Mouse (Mus musculus): ENCODE data around the gene Gpbp1l1. TPM values are rescaled to one million over a fixed set of nuclear protein-coding genes. Genes with fewer than 3 reads are reported as not detected.

Gene Gpbp1l1
- polyA plus RNA-seq, 1 experiment from 2014 or later, result 16.3 TPM

- no peak overlapping the region for H3K27ac ChIP-seq (ENCODE audit: low read length)
These were observed 859 bp downstream of the Gpbp1l1 start for GRCm38 (mm10) chr4:116558151-116558882.

DNA sequence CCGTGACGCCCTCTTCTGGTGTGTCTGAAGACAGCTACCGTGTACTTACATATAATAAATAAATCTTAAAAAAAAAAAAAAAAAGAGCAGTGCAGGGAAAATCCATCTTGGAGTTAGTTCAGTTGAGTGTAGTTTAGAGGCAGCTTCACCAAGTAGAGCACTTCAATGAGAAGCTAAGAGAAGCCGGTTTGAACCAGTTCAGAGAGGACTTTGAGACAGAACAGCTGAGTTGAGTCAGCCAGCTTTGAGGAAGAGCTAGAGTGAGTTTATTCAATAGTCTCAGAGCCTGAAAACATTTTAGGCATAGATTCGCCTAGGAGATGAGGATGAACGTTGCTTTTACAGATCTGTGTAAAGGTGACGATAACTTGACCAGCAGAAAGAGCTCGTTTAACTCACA is 38.3 kb downstream of the Gpbp1l1 start:
- WGBS, result 84% methylated on average over 8 of the region's 8 CpGs

More at GRCm38 (mm10) chr4:116558151-116558882, 859 bp downstream of the Gpbp1l1 start:
- H3K9me3 ChIP-seq (replicated peaks; ENCODE audit: control insufficient read depth, low read length, poor library complexity, severe bottlenecking), result no peaks in the 10 kb centered on the region
- no peaks in the 10 kb centered on the region for H3K27me3 ChIP-seq (ENCODE audit: control insufficient read depth, insufficient read depth, low read depth, low read length)
- H3K36me3 ChIP-seq (ENCODE audit: control insufficient read depth, insufficient read depth, low read length), result no peaks in the 10 kb centered on the region
- no peak for ATAC-seq
- peaks cover 22% of the 10 kb centered on the region for H3K4me1 ChIP-seq (ENCODE audit: control insufficient read depth, insufficient read depth, low read length)
- H3K9ac ChIP-seq (ENCODE audit: low read depth, low read length), result peak overlapping the region; percentile 65
- H3K4me3 ChIP-seq (ENCODE audit: low read depth, low read length), result peak overlapping the region; percentile 54
- H3K4me2 ChIP-seq (ENCODE audit: low read length), result peak overlapping the region; percentile 49
- WGBS, result 5% methylated on average over 15 of the region's 15 CpGs

DNA sequence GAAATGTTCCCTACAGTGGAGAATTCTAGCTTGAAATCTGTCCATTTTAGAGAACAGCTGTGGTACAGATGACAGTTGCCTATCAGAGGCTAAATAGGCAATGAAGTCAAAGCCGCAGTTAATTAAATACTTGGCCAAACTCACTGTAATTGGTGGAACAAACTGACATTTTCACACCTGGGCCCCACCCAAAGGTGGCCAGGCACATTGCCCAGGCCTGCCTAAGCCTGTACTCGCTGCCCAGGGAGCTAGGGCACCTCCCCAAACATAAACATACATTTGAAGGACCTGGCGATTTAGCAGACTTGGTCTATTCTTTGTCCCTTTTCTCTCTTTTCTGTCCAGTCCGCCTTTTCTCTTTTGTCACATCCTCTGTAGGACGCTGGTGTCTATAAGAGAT is 38.9 kb downstream of the Gpbp1l1 start, which contains the start of gene Ccdc17:
TSS of gene Ccdc17 (plus strand) at position 276 of the 400 bp plus-strand sequence.
- peak within 1 kb of the TSS; percentile 64 for H3K4me3 ChIP-seq (ENCODE audit: low read depth, low read length)
- 15% methylated on average over 5 of the region's 5 CpGs for WGBS
- H3K27me3 ChIP-seq (ENCODE audit: control insufficient read depth, insufficient read depth, low read depth, low read length), result no peaks in the 10 kb centered on the region
- H3K9ac ChIP-seq (ENCODE audit: low read depth, low read length), result peak within 1 kb of the TSS; percentile 70
- peaks cover 16% of the 10 kb centered on the region for H3K36me3 ChIP-seq (ENCODE audit: control insufficient read depth, insufficient read depth, low read length)
- ATAC-seq, result no peak
- H3K4me1 ChIP-seq (ENCODE audit: control insufficient read depth, insufficient read depth, low read length), result peaks cover 18% of the 10 kb centered on the region
- no peaks in the 10 kb centered on the region for H3K9me3 ChIP-seq (replicated peaks; ENCODE audit: control insufficient read depth, low read length, poor library complexity, severe bottlenecking)
- H3K4me2 ChIP-seq (ENCODE audit: low read length), result peak within 1 kb of the TSS; percentile 80
- peak within 1 kb of the TSS; percentile 72 for H3K27ac ChIP-seq (ENCODE audit: low read length)

More for the DNA sequence above, 38.3 kb downstream of the Gpbp1l1 start:
- Histone ChIP-seq H3K4me3 (ENCODE audit: low read depth, low read length) (no peak overlapping the region), H3K9me3 (replicated peaks; ENCODE audit: control insufficient read depth, low read length, poor library complexity, severe bottlenecking) (no peaks in the 10 kb centered on the region), H3K4me1 (ENCODE audit: control insufficient read depth, insufficient read depth, low read length) (peaks cover 18% of the 10 kb centered on the region), H3K4me2 (ENCODE audit: low read length) (no peak overlapping the region), H3K9ac (ENCODE audit: low read depth, low read length) (no peak overlapping the region; the same call in 1 of the 2 replicates), H3K27ac (ENCODE audit: low read length) (no peak overlapping the region), H3K36me3 (ENCODE audit: control insufficient read depth, insufficient read depth, low read length) (peaks cover 12% of the 10 kb centered on the region), H3K27me3 (ENCODE audit: control insufficient read depth, insufficient read depth, low read depth, low read length) (no peaks in the 10 kb centered on the region)
- ATAC-seq, result no peak

- H3K9me3 ChIP-seq (replicated peaks; ENCODE audit: control insufficient read depth, low read length, poor library complexity, severe bottlenecking), result no peaks in the 10 kb centered on the region
- peak overlapping the region; percentile 70 for H3K9ac ChIP-seq (ENCODE audit: low read depth, low read length)
- ATAC-seq, result peak; percentile 97
- no peaks in the 10 kb centered on the region for H3K27me3 ChIP-seq (ENCODE audit: control insufficient read depth, insufficient read depth, low read depth, low read length)
- H3K36me3 ChIP-seq (ENCODE audit: control insufficient read depth, insufficient read depth, low read length), result peaks cover 19% of the 10 kb centered on the region
- peak overlapping the region; percentile 64 for H3K4me3 ChIP-seq (ENCODE audit: low read depth, low read length)
- under 1% methylated on average over 50 of the region's 50 CpGs for WGBS
- H3K4me2 ChIP-seq (ENCODE audit: low read length), result peak overlapping the region; percentile 80
- H3K4me1 ChIP-seq (ENCODE audit: control insufficient read depth, insufficient read depth, low read length), result peaks cover 18% of the 10 kb centered on the region
- peak overlapping the region; percentile 72 for H3K27ac ChIP-seq (ENCODE audit: low read length)
These were observed 39.8 kb downstream of the Gpbp1l1 start for GRCm38 (mm10) chr4:116596978-116597881.

- Histone ChIP-seq H3K9ac (ENCODE audit: low read depth, low read length) (no peak overlapping the region), H3K4me2 (ENCODE audit: low read length) (no peak overlapping the region), H3K27ac (ENCODE audit: low read length) (no peak overlapping the region), H3K4me1 (ENCODE audit: control insufficient read depth, insufficient read depth, low read length) (no peaks in the 10 kb centered on the region), H3K4me3 (ENCODE audit: low read depth, low read length) (no peak overlapping the region), H3K27me3 (ENCODE audit: control insufficient read depth, insufficient read depth, low read depth, low read length) (no peaks in the 10 kb centered on the region), H3K36me3 (ENCODE audit: control insufficient read depth, insufficient read depth, low read length) (peaks cover 9% of the 10 kb centered on the region; the same call in 1 of the 2 replicates), H3K9me3 (replicated peaks; ENCODE audit: control insufficient read depth, low read length, poor library complexity, severe bottlenecking) (no peaks in the 10 kb centered on the region)
- WGBS, result 91% methylated on average over 2 of the region's 2 CpGs
- ATAC-seq, result no peak
These were observed 55.2 kb downstream of the Gpbp1l1 start for GRCm38 (mm10) chr4:116612621-116613020.

DNA sequence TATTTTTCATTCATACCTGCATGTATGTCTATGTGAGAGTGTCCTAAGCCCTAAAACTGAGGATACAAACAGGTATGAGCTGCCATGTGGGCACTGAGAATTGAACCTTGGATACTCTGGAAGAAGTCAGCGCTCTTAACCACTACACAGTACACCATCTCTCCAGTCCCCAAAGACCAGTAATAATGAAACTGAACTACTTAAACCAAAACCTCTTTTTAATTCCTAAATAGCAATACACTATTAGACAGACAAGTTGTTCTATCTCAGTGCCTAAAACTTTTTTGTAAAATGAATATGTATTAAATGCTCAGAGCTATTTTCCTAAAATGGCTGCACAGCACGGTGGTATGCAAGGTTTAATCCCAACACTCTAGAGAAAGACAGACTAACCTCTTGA is 57.8 kb downstream of the Gpbp1l1 start:
- H3K4me2 ChIP-seq (ENCODE audit: low read length), result no peak overlapping the region

DNA sequence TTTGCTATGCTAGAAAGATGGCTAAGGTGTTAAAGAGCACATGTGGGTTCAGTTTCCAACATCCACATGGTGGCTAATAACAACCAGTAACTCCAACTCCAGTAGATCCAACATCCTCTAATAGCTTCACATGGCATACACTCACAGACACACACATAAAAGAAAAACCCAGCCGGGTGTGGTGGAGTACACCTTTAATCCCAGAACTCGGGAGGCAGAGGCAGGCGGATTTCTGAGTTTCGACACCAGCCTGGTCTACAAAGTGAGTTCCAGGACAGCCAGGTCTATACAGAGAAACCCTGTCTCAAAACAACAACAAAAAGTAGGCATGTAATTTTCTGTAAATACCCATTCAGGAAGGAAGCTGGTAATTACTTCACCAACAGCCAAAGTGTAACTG is 67.4 kb downstream of the Gpbp1l1 start:
- peaks cover 10% of the 10 kb centered on the region for H3K36me3 ChIP-seq (ENCODE audit: control insufficient read depth, insufficient read depth, low read length)
- no peak overlapping the region for H3K4me2 ChIP-seq (ENCODE audit: low read length)
- no peak overlapping the region for H3K27ac ChIP-seq (ENCODE audit: low read length)
- peaks cover 21% of the 10 kb centered on the region for H3K4me1 ChIP-seq (ENCODE audit: control insufficient read depth, insufficient read depth, low read length)
- H3K9ac ChIP-seq (ENCODE audit: low read depth, low read length), result no peak overlapping the region
- no peak overlapping the region for H3K4me3 ChIP-seq (ENCODE audit: low read depth, low read length)
- H3K27me3 ChIP-seq (ENCODE audit: control insufficient read depth, insufficient read depth, low read depth, low read length), result no peaks in the 10 kb centered on the region
- no peaks in the 10 kb centered on the region for H3K9me3 ChIP-seq (replicated peaks; ENCODE audit: control insufficient read depth, low read length, poor library complexity, severe bottlenecking)
- no peak for ATAC-seq
- WGBS, result 93% methylated on average over 4 of the region's 4 CpGs

More for the DNA sequence above, 57.8 kb downstream of the Gpbp1l1 start:
- Histone ChIP-seq H3K9me3 (replicated peaks; ENCODE audit: control insufficient read depth, low read length, poor library complexity, severe bottlenecking) (no peaks in the 10 kb centered on the region), H3K4me1 (ENCODE audit: control insufficient read depth, insufficient read depth, low read length) (no peaks in the 10 kb centered on the region), H3K27me3 (ENCODE audit: control insufficient read depth, insufficient read depth, low read depth, low read length) (no peaks in the 10 kb centered on the region), H3K9ac (ENCODE audit: low read depth, low read length) (no peak overlapping the region), H3K27ac (ENCODE audit: low read length) (no peak overlapping the region), H3K36me3 (ENCODE audit: control insufficient read depth, insufficient read depth, low read length) (peaks cover 15% of the 10 kb centered on the region), H3K4me3 (ENCODE audit: low read depth, low read length) (no peak overlapping the region)
- WGBS, result 97% methylated on average over 2 of the region's 2 CpGs
- no peak for ATAC-seq

GRCm38 (mm10) chr4:116626658-116627358 is 69.3 kb downstream of the Gpbp1l1 start:
- WGBS, result under 1% methylated on average over 52 of the region's 53 CpGs
- Histone ChIP-seq H3K4me3 (ENCODE audit: low read depth, low read length) (peak overlapping the region; percentile 99), H3K9ac (ENCODE audit: low read depth, low read length) (peak overlapping the region; percentile 86), H3K4me2 (ENCODE audit: low read length) (peak overlapping the region; percentile 83), H3K36me3 (ENCODE audit: control insufficient read depth, insufficient read depth, low read length) (no peaks in the 10 kb centered on the region), H3K27me3 (ENCODE audit: control insufficient read depth, insufficient read depth, low read depth, low read length) (no peaks in the 10 kb centered on the region), H3K27ac (ENCODE audit: low read length) (peak overlapping the region; percentile 96), H3K4me1 (ENCODE audit: control insufficient read depth, insufficient read depth, low read length) (peaks cover 21% of the 10 kb centered on the region), H3K9me3 (replicated peaks; ENCODE audit: control insufficient read depth, low read length, poor library complexity, severe bottlenecking) (no peaks in the 10 kb centered on the region)
- ATAC-seq, result peak; percentile 89

All from midbrain, embryonic 16.5 days (tissue).